Mouse (Mus musculus) brain, embryonic 14.5 days (tissue): ENCODE measurements around the gene Zbtb9.

Experiments used
- CTCF ChIP-seq: fragments of 200-500 bp; IDR thresholded peaks from 2 replicates; pipeline ENCODE4 v1.5.1; 2012; ENCODE audit warnings: inconsistent platforms, mild to moderate bottlenecking, moderate library complexity, borderline replicate concordance; ENCODE audit not compliant: insufficient read depth, insufficient read length; ENCODE audit errors: extremely low read depth
- POLR2A ChIP-seq: fragments of 200-500 bp; IDR thresholded peaks from 2 replicates; pipeline ENCODE4 v1.6.1; 2012; ENCODE audit warnings: mild to moderate bottlenecking, inconsistent platforms, borderline replicate concordance; ENCODE audit not compliant: poor library complexity, insufficient read depth, insufficient read length, severe bottlenecking; ENCODE audit errors: extremely low read depth

GRCm38 (mm10) chr17:27021076-27021475 is 48.1 kb downstream of the Zbtb9 start:
- TF ChIP-seq POLR2A = no peak
- no peak for TF ChIP-seq CTCF
